Mouse (Mus musculus): ENCODE results near the gene Chchd5.

Gene Chchd5

GRCm38 (mm10) chr2:129152751-129153150, 23.3 kb downstream of the Chchd5 start:
- no peak for DNase-seq (ENCODE audit: low read depth)

- DNase-seq (ENCODE audit: low read depth) = no peak
These were observed 35.3 kb downstream of the Chchd5 start for GRCm38 (mm10) chr2:129164815-129165214.

- no peak for DNase-seq (ENCODE audit: low read depth)
These were observed 37.3 kb downstream of the Chchd5 start for GRCm38 (mm10) chr2:129166466-129167463.

GRCm38 (mm10) chr2:129173386-129173785, 43.9 kb downstream of the Chchd5 start:
- no peak for DNase-seq (ENCODE audit: low read depth)

- peak; percentile 79 for DNase-seq (ENCODE audit: low read depth)
These were observed 45.0 kb downstream of the Chchd5 start for GRCm38 (mm10) chr2:129174474-129174873.

- peak; percentile 40 for DNase-seq (ENCODE audit: low read depth)
These were observed 46.1 kb downstream of the Chchd5 start for GRCm38 (mm10) chr2:129175636-129176035.

- peak; percentile 27 for DNase-seq (ENCODE audit: low read depth)
These were observed 47.3 kb downstream of the Chchd5 start for GRCm38 (mm10) chr2:129176676-129177420.

GRCm38 (mm10) chr2:129177661-129178060, 48.2 kb downstream of the Chchd5 start:
- DNase-seq (ENCODE audit: low read depth) = no peak

GRCm38 (mm10) chr2:129178182-129178908, 48.8 kb downstream of the Chchd5 start:
- peak; percentile 39 for DNase-seq (ENCODE audit: low read depth)

GRCm38 (mm10) chr2:129179946-129180853, 50.7 kb downstream of the Chchd5 start:
- DNase-seq (ENCODE audit: low read depth) = peak; percentile 87

GRCm38 (mm10) chr2:129181509-129181908, 52.0 kb downstream of the Chchd5 start:
- no peak for DNase-seq (ENCODE audit: low read depth)

- DNase-seq (ENCODE audit: low read depth) = no peak
These were observed 52.9 kb downstream of the Chchd5 start for GRCm38 (mm10) chr2:129182412-129182811.

GRCm38 (mm10) chr2:129183561-129184031, 54.1 kb downstream of the Chchd5 start:
- peak; percentile 88 for DNase-seq (ENCODE audit: low read depth)
